Mouse (Mus musculus) bone marrow macrophage, adult 2 months (primary cell): ENCODE measurements around the gene Slc17a4. TPM values are rescaled to one million over a fixed set of nuclear protein-coding genes. Genes with fewer than 3 reads are reported as not detected.

ENCODE experiments used
- H3K27ac ChIP-seq: 2 replicates; pipeline ENCODE4 v1.5.1; 2012; ENCODE audit warnings: low read depth, low read length; ENCODE audit not compliant: insufficient read depth
- H3K4me1 ChIP-seq: 2 replicates; pipeline ENCODE4 v1.6.1; 2012; ENCODE audit warnings: low read length; ENCODE audit not compliant: control insufficient read depth, insufficient read depth
- H3K4me3 ChIP-seq: 2 replicates; pipeline ENCODE4 v1.5.1; 2012; ENCODE audit warnings: mild to moderate bottlenecking, low read length, moderate library complexity; ENCODE audit not compliant: insufficient read depth
- CTCF ChIP-seq: IDR thresholded peaks from 2 replicates; pipeline ENCODE4 v1.5.1; 2012; ENCODE audit warnings: low read depth, mild to moderate bottlenecking, low read length, moderate library complexity
- POLR2A ChIP-seq: IDR thresholded peaks from 2 replicates; pipeline ENCODE4 v1.6.1; 2012; ENCODE audit warnings: mild to moderate bottlenecking, low read depth, low read length, borderline replicate concordance
- polyA plus RNA-seq: library from polyadenylated mRNA; stranded (reverse); fragments of >200 nt; gene quantifications from 2 replicates; pipeline ENCODE4 v1.2.4, GENCODE M21; 2012; ENCODE audit not compliant: missing spikeins, insufficient read depth, insufficient read length

Slc17a4 gene
- polyA plus RNA-seq, 1 experiment: not detected

- no peaks in the 10 kb centered on the region for H3K4me1 ChIP-seq
- TF ChIP-seq POLR2A: no peak
- TF ChIP-seq CTCF: no peak
- no peak overlapping the region for H3K4me3 ChIP-seq
- no peak overlapping the region for H3K27ac ChIP-seq
Measured at GRCm38 (mm10) chr13:23868790-23869533, 45.8 kb downstream of the Slc17a4 start.

GRCm38 (mm10) chr13:23867405-23867804 is 47.4 kb downstream of the Slc17a4 start, which contains the start of gene Slc17a1:
Gene Slc17a1 (plus strand): TSS chr13:23867750.
- no peaks in the 10 kb centered on the region for H3K4me1 ChIP-seq
- no peak within 1 kb of the TSS for H3K27ac ChIP-seq
- no peak for TF ChIP-seq CTCF
- no peak for TF ChIP-seq POLR2A
- no peak within 1 kb of the TSS for H3K4me3 ChIP-seq

- TF ChIP-seq CTCF: no peak
- TF ChIP-seq POLR2A: no peak
- no peak overlapping the region for H3K27ac ChIP-seq
- H3K4me3 ChIP-seq: no peak overlapping the region
- no peaks in the 10 kb centered on the region for H3K4me1 ChIP-seq
Measured at GRCm38 (mm10) chr13:23867000-23867399, 47.8 kb downstream of the Slc17a4 start.

GRCm38 (mm10) chr13:23866086-23866710 is 48.6 kb downstream of the Slc17a4 start:
- Histone ChIP-seq H3K4me1 (no peaks in the 10 kb centered on the region), H3K4me3 (no peak overlapping the region), H3K27ac (no peak overlapping the region)
- TF ChIP-seq POLR2A (no peak), CTCF (no peak)

- Histone ChIP-seq H3K4me3 (no peak overlapping the region), H3K4me1 (no peaks in the 10 kb centered on the region), H3K27ac (no peak overlapping the region)
- no peak for TF ChIP-seq POLR2A
- TF ChIP-seq CTCF: no peak
Measured at GRCm38 (mm10) chr13:23864711-23865110, 50.1 kb downstream of the Slc17a4 start.

GRCm38 (mm10) chr13:23861815-23862214 is 53.0 kb downstream of the Slc17a4 start:
- no peaks in the 10 kb centered on the region for H3K4me1 ChIP-seq
- no peak overlapping the region for H3K4me3 ChIP-seq
- H3K27ac ChIP-seq: no peak overlapping the region
- TF ChIP-seq POLR2A (no peak), CTCF (no peak)

- Histone ChIP-seq H3K4me3 (no peak overlapping the region), H3K4me1 (no peaks in the 10 kb centered on the region), H3K27ac (no peak overlapping the region)
- no peak for TF ChIP-seq POLR2A
- TF ChIP-seq CTCF: no peak
Measured at GRCm38 (mm10) chr13:23856401-23856800, 58.4 kb downstream of the Slc17a4 start.

- TF ChIP-seq CTCF (no peak), POLR2A (no peak)
- Histone ChIP-seq H3K4me3 (no peak overlapping the region), H3K27ac (no peak overlapping the region), H3K4me1 (no peaks in the 10 kb centered on the region)
Measured at GRCm38 (mm10) chr13:23849299-23849698, 65.5 kb downstream of the Slc17a4 start.

Other genes with a start within 250 kb of the Slc17a4 start
- gene Hist1h2ac, start 231.1 kb downstream of the Slc17a4 start, polyA plus RNA-seq: 0.35 and 0.40 TPM in 2 replicates
- 55.8 and 61.9 TPM in 2 replicates for gene Hist1h2bc, start 230.8 kb downstream of the Slc17a4 start, polyA plus RNA-seq
- 0.62 TPM in 1 of 2 replicates, not detected in the other for gene Hist1h1t, start 219.2 kb downstream of the Slc17a4 start, polyA plus RNA-seq
- not detected in 2 replicates for gene Hist1h4c, start 216.6 kb downstream of the Slc17a4 start, polyA plus RNA-seq
- 95.3 and 104 TPM in 2 replicates for gene Hfe, start 204.2 kb downstream of the Slc17a4 start, polyA plus RNA-seq
- gene Hist1h1c, start 176.2 kb downstream of the Slc17a4 start, polyA plus RNA-seq: 75.5 and 80.8 TPM in 2 replicates
- 1.2 TPM in 1 of 2 replicates, not detected in the other for gene Hist1h3c, start 169.4 kb downstream of the Slc17a4 start, polyA plus RNA-seq
- gene Hist1h2bb, start 168.3 kb downstream of the Slc17a4 start, polyA plus RNA-seq: 1.3 TPM in 1 of 2 replicates, not detected in the other
- 4.3 and 8.4 TPM in 2 replicates for gene Hist1h2ab, start 163.9 kb downstream of the Slc17a4 start, polyA plus RNA-seq
- 2.1 and 4.8 TPM in 2 replicates for gene Hist1h3b, start 162.7 kb downstream of the Slc17a4 start, polyA plus RNA-seq
- gene Hist1h4b, start 158.0 kb downstream of the Slc17a4 start, polyA plus RNA-seq: 4.5 and 5.1 TPM in 2 replicates
- not detected in 2 replicates for gene Hist1h4a, start 153.8 kb downstream of the Slc17a4 start, polyA plus RNA-seq
- gene Hist1h3a, start 152.6 kb downstream of the Slc17a4 start, polyA plus RNA-seq: not detected in 2 replicates
- gene Hist1h1a, start 151.3 kb downstream of the Slc17a4 start, polyA plus RNA-seq: not detected in 2 replicates
- gene Trim38, start 145.1 kb downstream of the Slc17a4 start, polyA plus RNA-seq: not detected in 2 replicates
- gene Slc17a2, start 108.0 kb downstream of the Slc17a4 start, polyA plus RNA-seq: not detected in 2 replicates
- gene Slc17a3, start 75.6 kb downstream of the Slc17a4 start, polyA plus RNA-seq: not detected in 2 replicates
- not detected in 2 replicates for gene Slc17a1, start 47.3 kb downstream of the Slc17a4 start, polyA plus RNA-seq
- not detected in 2 replicates for gene Hist1h2ba, start 19.1 kb upstream of the Slc17a4 start, polyA plus RNA-seq
- not detected in 2 replicates for gene Hist1h2aa, start 19.5 kb upstream of the Slc17a4 start, polyA plus RNA-seq
- gene Scgn, start 76.2 kb upstream of the Slc17a4 start, polyA plus RNA-seq: not detected in 2 replicates